Mouse (Mus musculus) lung, postnatal 0 days (tissue): ENCODE results near the gene Gm49450.

Experiments used
- CTCF ChIP-seq: IDR thresholded peaks from 2 replicates; pipeline ENCODE4 v1.5.1; 2016; ENCODE audit warnings: antibody characterized with exemption, mild to moderate bottlenecking
- EP300 ChIP-seq: IDR thresholded peaks from 2 replicates; pipeline ENCODE4 v1.6.1; 2016; ENCODE audit warnings: antibody characterized with exemption, mild to moderate bottlenecking, control low read depth

GRCm38 (mm10) chr15:98968701-98969371 is 15.5 kb upstream of the Gm49450 start:
- TF ChIP-seq CTCF (no peak), EP300 (no peak)
